In genomic region chr6:134925673-134926337, GRCm38 (mm10) we compare ENCODE assay signal across 9 mouse cellular contexts. TPM values are rescaled to one million over a fixed set of nuclear protein-coding genes. Genes with fewer than 3 reads are reported as not detected.
DNase-seq lines count a peak whose midpoint lies in the region; ATAC-seq and TF ChIP-seq lines count a peak whose summit lies in the region.
"Had no signal": no experiment of that assay in that cellular context is flagged by ENCODE, and none has a peak within 500 bp of the region (broad histone marks: within the 10 kb centered on the region; RNA-seq: fewer than 3 reads in every experiment).

No protein-coding gene starts in this region.

- peaks cover 73% of the 10 kb centered on the region for H3K79me2 ChIP-seq in C2C12 (ENCODE audit: control insufficient read depth, insufficient read depth)

- 0 out of 2 replicates have a peak, but pooled peaks have one; percentile 5 for TF ChIP-seq EP300 in liver, postnatal 0 days (IDR thresholded peaks at IDR 0.05; ENCODE audit: low read depth)

- no peaks in the 10 kb centered on the region for H3K9me3 ChIP-seq in hindbrain, embryonic 13.5 days
- H3K9me3 ChIP-seq in hindbrain, embryonic 14.5 days (ENCODE audit: control insufficient read depth, low read length) = no peaks in the 10 kb centered on the region
- no peaks in the 10 kb centered on the region for H3K9me3 ChIP-seq in embryonic facial prominence, embryonic 10.5 days
- H3K9me3 ChIP-seq in liver, postnatal 0 days (ENCODE audit: low read length) = no peaks in the 10 kb centered on the region

- H3K36me3 ChIP-seq in hindbrain, embryonic 13.5 days = no peaks in the 10 kb centered on the region
- H3K36me3 ChIP-seq in hindbrain, embryonic 14.5 days (replicated peaks; ENCODE audit: control insufficient read depth, insufficient read depth) = no peaks in the 10 kb centered on the region
- peaks cover 31% of the 10 kb centered on the region for H3K36me3 ChIP-seq in C2C12 (ENCODE audit: control insufficient read depth, insufficient read depth)
- H3K36me3 ChIP-seq in embryonic facial prominence, embryonic 10.5 days (replicated peaks) = peaks cover 25% of the 10 kb centered on the region
- H3K36me3 ChIP-seq in liver, postnatal 0 days (replicated peaks; ENCODE audit: insufficient read depth, low read length) = peaks cover 12% of the 10 kb centered on the region
- H3K36me3 ChIP-seq in thymus, adult 2 months (ENCODE audit: control insufficient read depth, insufficient read depth, low read length) = peaks cover 12% of the 10 kb centered on the region

- DNase-seq in hindbrain, embryonic 14.5 days (ENCODE audit: low spot score) = no peak
- no peak for DNase-seq in embryonic facial prominence, embryonic 10.5 days (ENCODE audit: low spot score)
- DNase-seq in liver, postnatal 0 days = no peak
- DNase-seq in left cerebral cortex, adult 8-10 months (ENCODE audit: low spot score in 2 of 2) = no peak
- DNase-seq in thymus, adult 2 months = no peak
- DNase-seq: gastrocnemius, postnatal 14 days; kidney, adult 8-10 months had no signal

- no peak overlapping the region for H3ac ChIP-seq in C2C12 (ENCODE audit: control insufficient read depth, insufficient read length, low read depth)

- peaks cover 44% of the 10 kb centered on the region for H3K4me1 ChIP-seq in hindbrain, embryonic 13.5 days (replicated peaks)
- peaks cover 31% of the 10 kb centered on the region for H3K4me1 ChIP-seq in hindbrain, embryonic 14.5 days (replicated peaks; ENCODE audit: control insufficient read depth, insufficient read depth, low read length)
- H3K4me1 ChIP-seq in embryonic facial prominence, embryonic 10.5 days = peaks cover 69% of the 10 kb centered on the region
- H3K4me1 ChIP-seq in liver, postnatal 0 days (ENCODE audit: insufficient read depth) = peaks cover 16% of the 10 kb centered on the region
- H3K4me1 ChIP-seq in thymus, adult 2 months (replicated peaks; ENCODE audit: control insufficient read depth, insufficient read depth, low read length) = peaks cover 14% of the 10 kb centered on the region

- no peak overlapping the region for H3K9ac ChIP-seq in hindbrain, embryonic 13.5 days
- H3K9ac ChIP-seq in hindbrain, embryonic 14.5 days = no peak overlapping the region
- no peak overlapping the region for H3K9ac ChIP-seq in liver, postnatal 0 days (replicated peaks)

- H3K4me2 ChIP-seq in hindbrain, embryonic 13.5 days = peak overlapping the region; percentile 31; the same call in 1 of the 2 replicates
- no peak overlapping the region for H3K4me2 ChIP-seq in hindbrain, embryonic 14.5 days (replicated peaks)
- H3K4me2 ChIP-seq in liver, postnatal 0 days (ENCODE audit: low read depth, low read length) = peak overlapping the region; percentile 90

- TF ChIP-seq POLR2A in thymus, adult 2 months (IDR thresholded peaks at IDR 0.05; ENCODE audit: control insufficient read depth, extremely low read depth, insufficient read depth, low read length, poor library complexity) = no peak

- H3K27ac ChIP-seq in hindbrain, embryonic 13.5 days = no peak overlapping the region
- no peak overlapping the region for H3K27ac ChIP-seq in hindbrain, embryonic 14.5 days
- H3K27ac ChIP-seq in embryonic facial prominence, embryonic 10.5 days (replicated peaks) = no peak overlapping the region
- 0 out of 2 replicates have a peak overlapping the region, but pooled peaks have one; percentile 31 for H3K27ac ChIP-seq in liver, postnatal 0 days (ENCODE audit: low read depth)
- H3K27ac ChIP-seq in thymus, adult 2 months (ENCODE audit: control insufficient read depth, insufficient read depth, low read length) = no peak overlapping the region

- no peak overlapping the region for H3K4me3 ChIP-seq in hindbrain, embryonic 13.5 days
- no peak overlapping the region for H3K4me3 ChIP-seq in hindbrain, embryonic 14.5 days (replicated peaks; ENCODE audit: low read length)
- peak overlapping the region; percentile 23 for H3K4me3 ChIP-seq in C2C12 (ENCODE audit: insufficient read depth, poor library complexity, severe bottlenecking)
- peak overlapping the region; percentile 68; the same call in 1 of the 2 replicates for H3K4me3 ChIP-seq in embryonic facial prominence, embryonic 10.5 days
- peak overlapping the region; percentile 73 for H3K4me3 ChIP-seq in liver, postnatal 0 days (ENCODE audit: low read depth, low read length)
- no peak overlapping the region for H3K4me3 ChIP-seq in thymus, adult 2 months (ENCODE audit: control insufficient read depth, insufficient read depth, low read length)

- TF ChIP-seq CTCF in C2C12 (IDR thresholded peaks at IDR 0.05; ENCODE audit: control insufficient read depth, insufficient read depth, insufficient read length) = no peak
- no peak for TF ChIP-seq CTCF in liver, postnatal 0 days (IDR thresholded peaks at IDR 0.05; ENCODE audit: low read depth)
- TF ChIP-seq CTCF in thymus, adult 2 months (IDR thresholded peaks at IDR 0.05; ENCODE audit: borderline replicate concordance, control insufficient read depth, extremely low read depth, insufficient read depth, low read length, poor library complexity) = no peak

- H3K79me3 ChIP-seq in C2C12 (ENCODE audit: low read depth) = peaks cover 64% of the 10 kb centered on the region

- 63% methylated on average over 4 of the region's 4 CpGs for WGBS in hindbrain, embryonic 13.5 days
- WGBS in hindbrain, embryonic 14.5 days = 62% methylated on average over 4 of the region's 4 CpGs
- WGBS in embryonic facial prominence, embryonic 10.5 days = 71% methylated on average over 4 of the region's 4 CpGs
- 52% methylated on average over 4 of the region's 4 CpGs for WGBS in liver, postnatal 0 days (ENCODE audit: insufficient replicate concordance)
- 53% methylated on average over 4 of the region's 4 CpGs for WGBS in thymus, adult 2 months

- ATAC-seq in hindbrain, embryonic 13.5 days (ENCODE audit: low FRiP score) = no peak
- no peak for ATAC-seq in hindbrain, embryonic 14.5 days (ENCODE audit: low FRiP score)
- ATAC-seq in liver, postnatal 0 days = no peak

- no peaks in the 10 kb centered on the region for H3K27me3 ChIP-seq in hindbrain, embryonic 13.5 days
- no peaks in the 10 kb centered on the region for H3K27me3 ChIP-seq in hindbrain, embryonic 14.5 days (ENCODE audit: control insufficient read depth, insufficient read depth, low read length)
- H3K27me3 ChIP-seq in C2C12 (ENCODE audit: control insufficient read depth, insufficient read depth, insufficient read length) = no peaks in the 10 kb centered on the region
- no peaks in the 10 kb centered on the region for H3K27me3 ChIP-seq in embryonic facial prominence, embryonic 10.5 days (replicated peaks; ENCODE audit: low read depth, poor library complexity, severe bottlenecking)
- no peaks in the 10 kb centered on the region for H3K27me3 ChIP-seq in liver, postnatal 0 days (ENCODE audit: insufficient read depth, low read length)
- H3K27me3 ChIP-seq in thymus, adult 2 months (ENCODE audit: control insufficient read depth, insufficient read depth, low read length) = no peaks in the 10 kb centered on the region

TF ChIP-seq in C2C12, 6 proteins besides CTCF, POLR2A, EP300 and RAD21:
- no peak for TF ChIP-seq CEBPB (IDR thresholded peaks at IDR 0.05; ENCODE audit: low read depth)

RNA-seq across cellular contexts. Expression of gene Cdkn1b, which starts 5.6 kb away (rescaled TPM):
- 27.1 and 27.2 TPM in 2 replicates for polyA plus RNA-seq in hindbrain, embryonic 13.5 days (2015; fragmentation: Nextera tagmentation; extraction: Ambion mirVana)
- 18.5 and 19.0 TPM in 2 replicates for polyA plus RNA-seq in hindbrain, embryonic 14.5 days (2014; fragmentation: Nextera tagmentation; extraction: Ambion mirVana)
- polyA plus RNA-seq in C2C12 (2012; fragmentation: generic; extraction: Trizol) = 15.8 TPM
- 15.3 and 16.7 TPM in 2 replicates for polyA plus RNA-seq in embryonic facial prominence, embryonic 10.5 days (2016; fragmentation: Nextera tagmentation; extraction: Ambion mirVana)
- polyA plus RNA-seq in liver, postnatal 0 days (2015; fragmentation: Nextera tagmentation; extraction: Ambion mirVana) = 10.9 and 14.1 TPM in 2 replicates
- total RNA-seq in left cerebral cortex, adult 8-10 months (2022) = 10 to 100 TPM; 36.6 to 39.0 (median 37.9) TPM
- polyA plus RNA-seq in thymus, adult 2 months (2012; rRNA removed) = 65.2 and 82.5 TPM in 2 replicates

RNA-seq across cellular contexts. Expression of gene Gpr19, which starts 27.4 kb away (rescaled TPM):
- polyA plus RNA-seq in hindbrain, embryonic 13.5 days (2015; fragmentation: Nextera tagmentation; extraction: Ambion mirVana) = 39.0 and 45.1 TPM in 2 replicates
- polyA plus RNA-seq in hindbrain, embryonic 14.5 days (2014; fragmentation: Nextera tagmentation; extraction: Ambion mirVana) = 34.0 and 37.1 TPM in 2 replicates
- polyA plus RNA-seq in C2C12 (2012; fragmentation: generic; extraction: Trizol) = 2.1 TPM
- polyA plus RNA-seq in embryonic facial prominence, embryonic 10.5 days (2016; fragmentation: Nextera tagmentation; extraction: Ambion mirVana) = 14.5 and 16.1 TPM in 2 replicates
- polyA plus RNA-seq in liver, postnatal 0 days (2015; fragmentation: Nextera tagmentation; extraction: Ambion mirVana) = 4.6 and 4.8 TPM in 2 replicates
- total RNA-seq in left cerebral cortex, adult 8-10 months (2022) = 10 to 100 TPM; 22.9 to 26.3 (median 24.7) TPM
- 14.7 and 15.6 TPM in 2 replicates for polyA plus RNA-seq in thymus, adult 2 months (2012; rRNA removed)

RNA-seq across cellular contexts. Expression of gene Apold1, which starts 55.7 kb away (rescaled TPM):
- 3.2 and 3.8 TPM in 2 replicates for polyA plus RNA-seq in hindbrain, embryonic 13.5 days (2015; fragmentation: Nextera tagmentation; extraction: Ambion mirVana)
- 3.9 TPM in 2 replicates for polyA plus RNA-seq in hindbrain, embryonic 14.5 days (2014; fragmentation: Nextera tagmentation; extraction: Ambion mirVana)
- 0.05 TPM for polyA plus RNA-seq in C2C12 (2012; fragmentation: generic; extraction: Trizol)
- polyA plus RNA-seq in embryonic facial prominence, embryonic 10.5 days (2016; fragmentation: Nextera tagmentation; extraction: Ambion mirVana) = 2.6 and 2.7 TPM in 2 replicates
- 2.4 and 2.5 TPM in 2 replicates for polyA plus RNA-seq in liver, postnatal 0 days (2015; fragmentation: Nextera tagmentation; extraction: Ambion mirVana)
- total RNA-seq in left cerebral cortex, adult 8-10 months (2022) = 1 to 10 TPM; 3.8 to 4.8 (median 3.9) TPM
- polyA plus RNA-seq in thymus, adult 2 months (2012; rRNA removed) = 1.1 and 1.6 TPM in 2 replicates

Comparison
In these comparisons a context has a peak if more than half of its experiments do, and no peak if none do; other contexts are left out.
1. H3K4me3 ChIP-seq: peak in C2C12 (single experiment), embryonic facial prominence, embryonic 10.5 days (single experiment) and liver, postnatal 0 days (single experiment); none in hindbrain, embryonic 13.5 days (single experiment), hindbrain, embryonic 14.5 days (single experiment) and thymus, adult 2 months (single experiment).